Mouse (Mus musculus) kidney, adult 2 months (tissue): ENCODE measurements at regions not wholly inside any gene's neighbourhood (a gene's known extent, or its start where the extent isn't known, plus 50 kb on each side); places are given as distances from the start of the nearest gene placed in this dataset.

Source experiments
- CTCF ChIP-seq: fragments of 200-500 bp; conservative IDR thresholded peaks from 2 replicates; pipeline ENCODE4 v1.5.1; 2011; ENCODE audit warnings: low read depth, mild to moderate bottlenecking, control low read depth, low read length, moderate library complexity, mixed read lengths; ENCODE audit not compliant: insufficient read depth, insufficient read length
- POLR2A ChIP-seq: fragments of 200-500 bp; IDR thresholded peaks from one replicate; pipeline ENCODE4 v1.6.1; 2011; ENCODE audit warnings: low read depth, low read length, control low read depth

GRCm38 (mm10) chr4:54739001-54739400 is 205.8 kb upstream of the Zfp462 start:
- TF ChIP-seq CTCF: no peak
- no peak for TF ChIP-seq POLR2A
